Mouse (Mus musculus): ENCODE results near the gene Gm14419. TPM values are rescaled to one million over a fixed set of nuclear protein-coding genes. Genes with fewer than 3 reads are reported as not detected.
"Not testable (repeated sequence)": the region's sequence is repeated elsewhere in the genome, so short reads cannot be mapped to it uniquely, and the experiment has no call there.

The Gm14419 gene
- total RNA-seq (2014; rRNA removed) (1.8 and 5.4 TPM in 2 replicates), polyA plus RNA-seq (2015; fragmentation: Nextera tagmentation; extraction: Ambion mirVana) (12.8 and 15.8 TPM in 2 replicates)

DNA sequence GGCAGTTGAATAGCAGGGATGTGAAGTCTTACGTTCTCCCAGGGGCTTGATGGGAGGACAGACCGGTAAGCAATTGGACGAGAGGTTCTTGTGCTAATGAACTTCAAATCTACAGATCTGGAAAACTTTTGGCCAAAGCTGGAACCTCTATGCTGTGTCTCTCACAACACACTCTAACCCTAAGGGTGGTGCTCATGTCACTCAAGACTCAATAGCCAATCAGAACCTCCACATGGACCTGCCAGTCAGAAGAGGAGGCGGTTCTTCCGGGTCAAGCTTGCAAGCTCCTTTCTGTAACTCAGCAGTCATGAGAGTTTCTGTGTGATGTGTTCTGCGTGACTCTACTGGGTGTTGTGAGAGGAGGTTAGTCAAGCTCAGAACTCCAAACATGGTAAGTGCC, at the start of gene Gm14419:
Gene Gm14419, plus strand, starts transcription at position 301 of the 400 bp plus-strand sequence.
- WGBS = no CpG with 5 or more reads among the region's 6 CpGs
- not testable (repeated sequence) for H3K4me2 ChIP-seq (ENCODE audit: low read depth); H3K27me3 ChIP-seq (ENCODE audit: insufficient read depth, low read length); H3K9ac ChIP-seq; H3K4me1 ChIP-seq (ENCODE audit: insufficient read depth); H3K36me3 ChIP-seq (ENCODE audit: insufficient read depth); H3K27ac ChIP-seq (ENCODE audit: low read depth, low read length); ATAC-seq; DNase-seq; H3K4me3 ChIP-seq (ENCODE audit: low read depth, low read length); H3K9me3 ChIP-seq (ENCODE audit: low read length)

Other genes starting within 250 kb of the Gm14419 start
- gene Gm14295, start 202.3 kb upstream of the Gm14419 start, total RNA-seq (2014; rRNA removed) = 11.0 and 17.0 TPM in 2 replicates
- 18.0 and 23.7 TPM in 2 replicates for gene Gm14295, start 202.3 kb upstream of the Gm14419 start, polyA plus RNA-seq (2015; fragmentation: Nextera tagmentation; extraction: Ambion mirVana)
- gene Gm14408, start 169.8 kb upstream of the Gm14419 start, total RNA-seq (2014; rRNA removed) = not detected in 2 replicates
- not detected in 2 replicates for gene Gm14408, start 169.8 kb upstream of the Gm14419 start, polyA plus RNA-seq (2015; fragmentation: Nextera tagmentation; extraction: Ambion mirVana)
- gene Gm14296, start 73.1 kb upstream of the Gm14419 start, total RNA-seq (2014; rRNA removed) = 11.5 and 22.5 TPM in 2 replicates
- 10.4 and 12.0 TPM in 2 replicates for gene Gm14296, start 73.1 kb upstream of the Gm14419 start, polyA plus RNA-seq (2015; fragmentation: Nextera tagmentation; extraction: Ambion mirVana)
- not detected in 2 replicates for gene Gm14401, start 73.4 kb downstream of the Gm14419 start, total RNA-seq (2014; rRNA removed)
- gene Gm14401, start 73.4 kb downstream of the Gm14419 start, polyA plus RNA-seq (2015; fragmentation: Nextera tagmentation; extraction: Ambion mirVana) = not detected in 2 replicates
- gene Gm14410, start 205.5 kb downstream of the Gm14419 start, total RNA-seq (2014; rRNA removed) = 25.4 and 26.9 TPM in 2 replicates
- 41.8 and 47.5 TPM in 2 replicates for gene Gm14410, start 205.5 kb downstream of the Gm14419 start, polyA plus RNA-seq (2015; fragmentation: Nextera tagmentation; extraction: Ambion mirVana)